Mouse (Mus musculus) cerebellum, adult 2 months (tissue): Measurements from ENCODE around the gene Hist1h2ap.

Source experiments
- CTCF ChIP-seq: fragments of 200-500 bp; IDR thresholded peaks from 2 replicates; pipeline ENCODE4 v1.5.1; 2011; ENCODE audit warnings: low read depth, mild to moderate bottlenecking, control low read depth, low read length, moderate library complexity, borderline replicate concordance; ENCODE audit not compliant: insufficient read depth
- POLR2A ChIP-seq: fragments of 200-500 bp; IDR thresholded peaks from 2 replicates; pipeline ENCODE4 v1.6.1; 2011; ENCODE audit warnings: low read length, control low read depth, borderline replicate concordance; ENCODE audit not compliant: insufficient read depth

- TF ChIP-seq CTCF (no peak), POLR2A (no peak)
Observed at GRCm38 (mm10) chr13:21783734-21784161, 49.6 kb downstream of the Hist1h2ap start.
